Mouse (Mus musculus) mouse trophoblast stem cell (cell line): Measurements from ENCODE around the gene Gm10401.

Experiments
- in situ Hi-C, 2 experiments: fragments of 300-500 bp; cut with MseI, MboI; formaldehyde crosslinking; loops; 2 replicates in 1 of 2; 3 replicates in 1 of 2; pipeline ENCODE4 v1.15.1; 2025

Gene Gm10401

GRCm38 (mm10) chr5:115071096-115071901 is 26.8 kb downstream of the Gm10401 start:
- in situ Hi-C loops, result loop anchor here (10.0 kb wide), 2 partner anchors 86 to 96 kb away; partner anchors contain the start of gene Hnf1a (in 1 of the 2)

- in situ Hi-C loops, result loop anchor here (10.0 kb wide), 2 partner anchors 86 to 96 kb away; partner anchors contain the start of gene Hnf1a (in 1 of the 2)
These were observed 27.6 kb downstream of the Gm10401 start for GRCm38 (mm10) chr5:115070457-115070856.

- in situ Hi-C loops, result loop anchor here (10.0 kb wide), 2 partner anchors 85 to 95 kb away; partner anchors contain the start of gene Hnf1a (in 1 of the 2)
These were observed 28.5 kb downstream of the Gm10401 start for GRCm38 (mm10) chr5:115069611-115070010.

- in situ Hi-C loops, result no loop called here
These were observed 29.2 kb downstream of the Gm10401 start for GRCm38 (mm10) chr5:115068671-115069421.

GRCm38 (mm10) chr5:115066245-115066644 is 31.9 kb downstream of the Gm10401 start:
- in situ Hi-C loops, result no loop called here

GRCm38 (mm10) chr5:115063391-115063790 is 34.7 kb downstream of the Gm10401 start:
- in situ Hi-C loops, result no loop called here

- in situ Hi-C loops, result no loop called here
These were observed 35.5 kb downstream of the Gm10401 start for GRCm38 (mm10) chr5:115062566-115062965.

GRCm38 (mm10) chr5:115060977-115061376 is 37.1 kb downstream of the Gm10401 start:
- in situ Hi-C loops, result no loop called here

- in situ Hi-C loops, result no loop called here
These were observed 37.9 kb downstream of the Gm10401 start for GRCm38 (mm10) chr5:115060067-115060695.

GRCm38 (mm10) chr5:115058584-115059297 is 39.4 kb downstream of the Gm10401 start:
- in situ Hi-C loops, result no loop called here

GRCm38 (mm10) chr5:115057153-115057552 is 40.9 kb downstream of the Gm10401 start:
- in situ Hi-C loops, result no loop called here

GRCm38 (mm10) chr5:115055418-115055817 is 42.7 kb downstream of the Gm10401 start:
- in situ Hi-C loops, result no loop called here

- in situ Hi-C loops, result no loop called here
These were observed 44.2 kb downstream of the Gm10401 start for GRCm38 (mm10) chr5:115053791-115054396.

- in situ Hi-C loops, result no loop called here
These were observed 45.5 kb downstream of the Gm10401 start for GRCm38 (mm10) chr5:115052546-115052945.

- in situ Hi-C loops, result no loop called here
These were observed 47.3 kb downstream of the Gm10401 start for GRCm38 (mm10) chr5:115050776-115051175.

- in situ Hi-C loops, result no loop called here
These were observed 48.4 kb downstream of the Gm10401 start for GRCm38 (mm10) chr5:115049692-115050091.
